Mouse (Mus musculus) ES-Bruce4 (cell line): ENCODE measurements around the gene Tenm3.

ENCODE experiments used
- CTCF ChIP-seq: IDR thresholded peaks from one replicate; pipeline ENCODE4 v1.8.1; 2011; ENCODE audit warnings: low read depth, low read length
- EP300 ChIP-seq: IDR thresholded peaks from 2 replicates; pipeline ENCODE4 v1.6.1; 2011; ENCODE audit warnings: low read depth, low read length; ENCODE audit not compliant: insufficient read depth
- POLR2A ChIP-seq: IDR thresholded peaks from one replicate; pipeline ENCODE4 v1.8.1; 2011; ENCODE audit warnings: low read length; ENCODE audit not compliant: insufficient read depth

- no peak for TF ChIP-seq CTCF
- no peak for TF ChIP-seq POLR2A
- TF ChIP-seq EP300: peak; percentile 97
These were observed 114.7 kb downstream of the Tenm3 start for GRCm38 (mm10) chr8:48728833-48729690.
